Mouse (Mus musculus) thymus, postnatal 36 days (tissue): ENCODE measurements at regions not wholly inside any gene's neighbourhood (a gene's known extent, or its start where the extent isn't known, plus 50 kb on each side); places are given as distances from the start of the nearest gene placed in this dataset.

Experiments
- DNase-seq, 2 experiments: peaks; one replicate each; pipeline ENCODE4 v3.0.0; 2022; ENCODE audit warnings: mixed read lengths in 2 of 2

DNA sequence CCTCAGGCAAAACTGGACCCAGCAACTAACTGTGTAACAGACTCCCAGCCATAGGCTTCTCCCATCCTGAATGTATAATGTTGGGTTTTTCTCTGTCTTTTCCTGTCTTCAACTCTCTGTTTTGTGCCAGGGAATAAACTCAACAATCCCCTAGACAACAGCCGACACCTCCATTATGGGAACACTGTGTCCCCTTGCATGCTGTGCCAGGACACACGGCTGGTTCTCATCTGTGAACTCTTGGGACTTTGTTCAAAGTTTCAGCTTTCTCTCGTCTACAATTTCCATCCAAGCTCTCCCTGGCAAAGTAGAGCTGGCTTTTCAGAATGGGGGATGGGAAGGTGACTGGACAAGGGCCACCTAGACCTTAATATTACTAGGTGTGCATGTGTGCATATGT lies 56.1 kb upstream of the Kcng1 start:
- DNase-seq = no peak

DNA sequence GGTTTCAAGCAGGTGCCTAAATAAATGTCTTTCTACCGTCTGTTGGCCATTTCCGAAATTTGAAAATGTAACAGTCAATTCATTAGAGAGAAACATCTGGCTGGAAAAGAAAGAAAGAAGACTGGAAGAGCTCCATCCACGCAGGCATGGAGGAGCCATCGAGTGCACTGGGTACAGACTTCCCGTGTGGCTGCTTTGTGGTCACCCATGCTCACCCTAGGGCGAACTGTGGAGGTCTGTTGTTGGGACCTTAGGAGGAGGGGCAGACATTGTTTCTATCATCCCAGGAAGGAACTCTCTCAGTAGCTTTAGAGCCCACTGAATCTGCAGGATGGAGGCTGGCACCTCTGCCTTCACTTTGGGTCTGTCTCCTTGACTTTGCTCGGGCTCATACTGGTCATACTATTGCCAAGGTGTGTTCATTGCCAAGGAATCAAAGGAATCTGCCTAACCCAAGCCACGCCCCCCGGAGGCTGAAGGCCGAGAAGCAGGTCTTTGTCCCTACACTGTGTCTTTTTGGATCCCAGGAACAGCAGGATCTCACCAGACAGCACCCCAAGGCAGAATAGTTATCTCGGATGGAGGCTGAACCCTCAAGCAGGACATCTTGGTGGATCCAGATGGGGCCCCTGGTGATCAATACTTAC lies 54.3 kb upstream of the Kcng1 start:
- no peak for DNase-seq

DNA sequence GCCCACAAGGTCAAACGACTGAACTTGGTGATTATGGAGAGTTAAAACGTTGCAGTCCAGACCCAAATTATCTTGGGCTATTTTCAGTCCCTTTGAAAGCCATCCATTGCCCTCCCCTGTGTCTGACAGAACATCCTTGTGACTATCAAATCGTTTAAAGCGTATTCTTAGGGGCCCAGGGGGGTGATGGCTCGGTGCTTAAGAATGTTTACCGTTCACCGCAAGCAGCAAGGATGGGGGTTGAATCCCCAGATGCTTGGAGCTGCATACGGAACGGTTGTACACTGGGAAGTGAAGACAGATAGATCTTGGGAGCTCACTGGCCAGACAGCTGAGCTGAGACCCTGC lies 52.7 kb upstream of the Kcng1 start:
- no peak for DNase-seq

DNA sequence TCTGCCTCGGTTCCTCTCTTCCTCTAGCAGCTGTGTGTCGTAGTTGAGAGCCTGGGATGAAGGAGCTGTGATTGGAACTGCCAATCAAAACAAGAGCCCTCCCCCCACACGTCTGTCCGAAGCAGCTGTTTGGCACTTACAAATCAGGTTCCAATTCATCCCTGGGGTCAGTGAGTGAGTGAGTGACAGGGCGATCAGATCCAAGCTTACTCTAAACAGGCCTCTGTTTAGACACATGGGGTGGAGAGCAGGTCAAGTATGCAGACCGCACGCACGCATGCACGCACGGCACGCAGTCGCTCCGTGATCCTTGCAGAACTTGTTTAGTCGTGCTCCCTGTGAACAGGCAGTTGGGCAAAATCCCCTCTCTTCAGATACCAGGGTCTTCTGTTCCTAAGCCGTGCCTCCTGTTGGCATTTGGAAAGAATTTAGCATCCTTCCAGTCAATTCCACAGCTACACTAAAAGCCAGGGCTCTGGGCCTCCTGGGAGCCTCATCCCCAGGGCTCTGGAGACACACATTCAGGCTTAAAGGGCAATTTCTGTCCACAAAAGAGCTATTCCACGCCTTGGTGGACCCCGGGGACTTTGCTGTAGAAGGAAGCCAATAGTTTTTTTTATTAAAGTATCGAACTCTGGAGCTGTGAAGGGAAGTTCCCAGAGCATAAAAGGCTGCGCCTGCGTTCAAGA lies 52.2 kb upstream of the Kcng1 start:
- no peak for DNase-seq

DNA sequence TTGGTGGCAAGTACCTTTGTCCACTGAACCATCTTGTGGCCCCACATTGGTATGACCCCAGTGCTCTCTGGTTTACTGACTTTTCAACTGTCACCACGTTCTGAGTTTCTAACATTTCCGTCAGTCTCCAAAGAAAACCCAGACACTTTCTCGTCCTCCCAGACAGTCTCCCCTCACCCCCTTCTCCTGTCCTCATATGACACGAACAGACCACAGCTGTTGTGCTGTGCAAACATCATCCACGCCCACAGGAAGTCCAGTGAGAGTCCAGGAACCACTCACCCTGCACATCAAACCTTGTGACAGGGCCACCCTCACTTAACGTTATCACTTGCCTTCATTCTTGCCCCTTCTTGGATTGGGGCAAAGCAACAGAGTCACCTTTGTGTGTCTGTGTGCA lies 51.4 kb upstream of the Kcng1 start:
- DNase-seq = no peak
